Mouse (Mus musculus): ENCODE results near the gene Cenpw. TPM values are rescaled to one million over a fixed set of nuclear protein-coding genes. Genes with fewer than 3 reads are reported as not detected.

The Cenpw gene
- 39.7 and 55.9 TPM in 2 replicates for polyA plus RNA-seq (2016; fragmentation: Nextera tagmentation; extraction: Ambion mirVana)

DNA sequence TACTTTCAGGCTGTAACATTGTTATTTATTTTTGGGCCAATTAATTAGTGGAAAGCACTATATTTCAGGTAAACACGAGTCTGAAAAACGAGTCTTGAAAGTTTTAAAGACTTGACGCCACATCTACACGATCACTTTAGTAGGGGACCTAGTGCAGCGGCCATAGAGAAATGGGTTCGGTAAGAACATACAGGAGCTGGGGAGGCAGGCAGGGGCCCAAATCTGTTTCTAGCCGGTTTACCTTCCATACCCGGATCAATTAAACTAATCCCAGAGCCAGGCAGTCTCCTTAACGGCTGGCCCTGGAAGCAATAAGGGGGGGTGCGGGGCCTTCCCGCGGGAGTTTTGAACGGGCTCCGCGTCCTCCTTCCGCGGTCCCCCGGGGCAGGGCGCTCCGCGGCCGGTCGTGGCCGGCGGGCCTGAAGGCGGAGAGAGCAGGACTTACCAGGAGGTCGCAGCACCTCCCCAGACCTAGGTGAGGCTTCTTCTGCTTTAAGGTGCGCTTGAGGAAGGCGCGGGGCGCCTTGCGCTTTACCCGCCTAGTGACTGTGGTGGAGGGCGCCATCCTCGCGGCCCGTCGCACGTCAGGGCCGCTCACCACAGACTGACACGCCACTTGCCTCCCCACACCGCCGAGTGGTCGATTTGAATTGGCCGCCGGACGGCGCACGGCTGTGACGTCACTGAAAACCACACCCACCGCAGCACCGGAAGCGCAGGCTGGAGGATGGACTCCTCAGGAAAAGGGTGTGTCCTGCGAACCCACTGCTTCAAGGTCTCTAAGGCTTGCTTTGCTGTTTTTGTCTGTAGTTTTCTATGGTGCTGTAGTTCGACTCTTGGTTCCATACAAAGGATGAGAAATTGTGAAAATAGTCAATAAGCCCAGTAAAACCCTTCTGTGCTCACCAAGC lies at the start of gene Cenpw:
Gene Cenpw (minus strand): TSS at position 645 of the 911 bp plus-strand sequence.
- 0 out of 2 replicates have a peak within 1 kb of the TSS, but pooled peaks have one; percentile 15 for H3K27ac ChIP-seq (replicated peaks)
- H3K36me3 ChIP-seq, result no peaks in the 10 kb centered on the region
- peak within 1 kb of the TSS; percentile 81 for H3K4me3 ChIP-seq
- H3K9ac ChIP-seq (replicated peaks), result peak within 1 kb of the TSS; percentile 75
- ATAC-seq (ENCODE audit: low FRiP score, low read depth), result peak; percentile 100
- no peaks in the 10 kb centered on the region for H3K9me3 ChIP-seq
- WGBS, result under 1% methylated on average over 55 of the region's 55 CpGs
- H3K4me2 ChIP-seq (replicated peaks), result peak within 1 kb of the TSS; percentile 87
- H3K27me3 ChIP-seq, result no peaks in the 10 kb centered on the region
- H3K4me1 ChIP-seq, result peaks cover 6% of the 10 kb centered on the region; the same call in 1 of the 2 replicates

- 82% methylated on average over 3 of the region's 3 CpGs for WGBS
- H3K27me3 ChIP-seq, result no peaks in the 10 kb centered on the region
- ATAC-seq (ENCODE audit: low FRiP score, low read depth), result no peak
Measured at GRCm38 (mm10) chr10:30249654-30250053, 49.3 kb upstream of the Cenpw start.

GRCm38 (mm10) chr10:30199501-30199900 lies 859 bp downstream of the Cenpw start:
- Histone ChIP-seq H3K9ac (replicated peaks) (no peak overlapping the region), H3K4me3 (peak overlapping the region; percentile 81), H3K4me2 (replicated peaks) (peak overlapping the region; percentile 87), H3K27ac (replicated peaks) (no peak overlapping the region), H3K4me1 (peaks cover 6% of the 10 kb centered on the region; the same call in 1 of the 2 replicates), H3K27me3 (no peaks in the 10 kb centered on the region), H3K9me3 (no peaks in the 10 kb centered on the region), H3K36me3 (no peaks in the 10 kb centered on the region)
- no peak for ATAC-seq (ENCODE audit: low FRiP score, low read depth)
- WGBS, result 58% methylated on average over 5 of the region's 5 CpGs

More at GRCm38 (mm10) chr10:30249654-30250053, 49.3 kb upstream of the Cenpw start:
- Histone ChIP-seq H3K4me1 (no peaks in the 10 kb centered on the region), H3K36me3 (no peaks in the 10 kb centered on the region), H3K4me2 (replicated peaks) (no peak overlapping the region), H3K4me3 (no peak overlapping the region), H3K9me3 (no peaks in the 10 kb centered on the region), H3K27ac (replicated peaks) (no peak overlapping the region), H3K9ac (replicated peaks) (no peak overlapping the region)

DNA sequence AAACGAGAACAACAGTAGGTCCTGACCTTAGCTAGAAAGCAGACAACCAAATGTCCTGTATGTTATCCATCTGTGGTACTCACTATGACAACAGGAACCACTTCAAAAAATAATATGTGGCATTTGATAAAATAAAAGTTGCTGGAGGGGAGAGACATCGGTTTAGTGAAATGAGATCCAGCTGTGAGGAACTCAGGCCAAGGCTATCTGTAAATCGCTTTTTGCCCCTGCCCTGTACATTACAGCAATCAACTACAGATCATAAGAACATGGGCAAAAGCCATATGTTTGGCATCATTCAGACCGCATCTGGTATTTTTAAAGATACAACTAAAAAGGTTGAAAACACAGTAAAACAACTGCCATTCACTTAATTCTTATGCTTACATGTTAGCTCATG lies 32.7 kb downstream of the Cenpw start:
- Histone ChIP-seq H3K36me3 (no peaks in the 10 kb centered on the region), H3K9ac (replicated peaks) (no peak overlapping the region), H3K27me3 (no peaks in the 10 kb centered on the region), H3K4me2 (replicated peaks) (no peak overlapping the region), H3K4me3 (no peak overlapping the region), H3K4me1 (no peaks in the 10 kb centered on the region), H3K9me3 (no peaks in the 10 kb centered on the region), H3K27ac (replicated peaks) (no peak overlapping the region)
- ATAC-seq (ENCODE audit: low FRiP score, low read depth), result no peak
- WGBS, result 84% methylated on average over 4 of the region's 4 CpGs
